Mouse (Mus musculus): Measurements from ENCODE around the gene Bri3.

- no peak for TF ChIP-seq GATA1 (IDR thresholded peaks at IDR 0.05; ENCODE audit: low read length)
- no peak for TF ChIP-seq TAL1 (IDR thresholded peaks at IDR 0.05; ENCODE audit: low read length)
These were observed 34.2 kb downstream of the Bri3 start for GRCm38 (mm10) chr5:144278374-144278960.

All from erythroblast, embryonic 14.5 days (primary cell).